Mouse (Mus musculus) R1 (cell line): ENCODE measurements around the gene 5730596B20Rik.

Experiments
- DNase-seq: peaks from one replicate; pipeline ENCODE4 v3.0.0-alpha.2; 2018; ENCODE audit warnings: low read depth, low spot score

5730596B20Rik gene

GRCm38 (mm10) chr6:52194690-52195089 lies 17.4 kb downstream of the 5730596B20Rik start:
- DNase-seq = no peak

- no peak for DNase-seq
Observed at GRCm38 (mm10) chr6:52196811-52197210, 19.5 kb downstream of the 5730596B20Rik start.

GRCm38 (mm10) chr6:52197271-52197670 lies 20.0 kb downstream of the 5730596B20Rik start:
- DNase-seq = peak; percentile 75

DNA sequence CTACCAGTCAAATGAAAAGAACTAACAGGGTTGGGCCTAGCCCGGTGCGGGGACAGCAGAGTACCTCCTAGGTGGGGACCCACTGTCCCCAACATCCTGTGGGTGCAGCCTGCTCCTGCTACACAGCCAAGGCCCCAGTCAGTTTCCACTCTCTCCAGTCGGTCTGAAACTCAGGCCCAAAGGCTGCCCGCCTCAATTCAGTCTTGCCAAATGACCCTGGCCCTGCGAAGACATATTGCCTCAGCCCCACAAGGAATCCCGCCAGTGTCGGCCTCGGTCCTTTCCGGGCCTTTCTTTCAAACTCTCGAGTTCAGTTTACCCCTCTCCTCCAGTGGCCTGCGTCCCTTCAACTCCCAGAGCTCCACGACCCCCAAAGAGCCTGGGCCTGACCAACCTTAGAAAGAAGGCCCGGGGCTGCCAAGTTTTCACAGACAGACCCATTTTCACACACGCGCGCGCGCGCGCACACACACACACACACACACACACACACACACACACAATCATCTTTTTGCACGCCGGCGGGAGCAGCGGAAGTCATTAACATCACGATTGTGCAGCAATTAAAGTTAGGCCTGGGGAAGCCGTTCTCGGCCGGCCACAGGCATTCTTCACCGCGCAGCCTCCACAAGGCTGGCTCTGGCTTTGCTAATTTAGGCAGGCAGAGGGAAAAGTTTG lies 22.9 kb downstream of the 5730596B20Rik start:
- peak; percentile 39 for DNase-seq

DNA sequence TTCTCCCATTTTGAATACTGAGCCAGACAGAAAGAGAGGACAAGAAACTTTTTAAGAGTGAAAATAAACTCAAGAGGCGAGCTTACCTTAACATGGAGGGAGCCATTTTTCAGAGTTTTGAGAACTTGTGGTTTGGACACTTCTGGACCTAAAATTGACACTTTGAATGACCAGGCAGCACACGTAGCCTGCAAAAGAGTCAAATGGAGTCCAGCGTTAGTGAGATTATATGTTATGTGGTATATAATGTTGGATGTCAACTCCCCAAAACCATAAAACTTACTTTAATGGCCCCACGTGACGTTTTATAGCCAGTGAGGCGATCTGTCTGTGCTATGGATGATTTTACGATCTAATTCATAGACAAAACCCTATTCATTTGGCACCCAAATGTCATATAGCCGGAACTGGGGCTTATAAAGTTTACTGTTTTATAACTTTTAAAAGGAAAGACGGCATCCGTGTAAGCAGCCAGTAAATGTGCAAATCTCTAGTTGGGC lies 23.5 kb downstream of the 5730596B20Rik start:
- no peak for DNase-seq

DNA sequence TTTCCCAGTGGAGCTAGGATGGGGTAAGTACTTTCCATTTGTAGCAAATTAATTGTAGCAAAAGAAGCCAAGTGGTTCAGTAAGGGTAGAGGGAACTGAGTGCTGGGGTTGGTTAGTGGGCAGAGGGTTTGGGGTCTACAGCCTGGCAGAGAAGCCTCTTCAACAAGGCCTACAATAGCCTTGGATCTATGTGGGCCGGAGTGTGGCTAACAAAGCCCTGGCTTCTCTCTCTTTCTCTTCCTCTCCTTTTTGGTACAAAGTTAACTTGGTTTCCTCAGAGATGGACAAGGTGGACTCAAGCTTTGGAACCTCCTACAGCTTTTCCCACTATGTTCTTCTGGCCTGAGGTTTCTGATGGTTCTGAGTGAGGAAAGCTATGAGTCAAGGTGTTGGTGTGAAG lies 24.0 kb downstream of the 5730596B20Rik start:
- DNase-seq = no peak

- peak; percentile 49 for DNase-seq
Observed at GRCm38 (mm10) chr6:52202362-52203120, 25.2 kb downstream of the 5730596B20Rik start.

DNA sequence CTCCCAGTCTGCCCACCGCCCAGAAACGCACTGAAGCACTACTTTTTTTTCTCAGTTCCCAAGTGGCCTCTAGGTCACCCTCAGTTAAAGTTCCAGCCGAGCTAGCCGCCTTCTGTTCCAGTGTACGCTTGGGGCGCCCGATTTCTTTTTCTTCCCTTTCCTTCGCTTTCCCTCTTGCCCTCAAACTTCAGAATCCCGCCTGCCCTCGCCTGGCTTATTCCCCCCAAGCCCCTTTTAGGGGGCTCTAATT lies 25.7 kb downstream of the 5730596B20Rik start:
- peak; percentile 49 for DNase-seq

- peak; percentile 73 for DNase-seq
Observed at GRCm38 (mm10) chr6:52203371-52204049, 26.2 kb downstream of the 5730596B20Rik start.

DNA sequence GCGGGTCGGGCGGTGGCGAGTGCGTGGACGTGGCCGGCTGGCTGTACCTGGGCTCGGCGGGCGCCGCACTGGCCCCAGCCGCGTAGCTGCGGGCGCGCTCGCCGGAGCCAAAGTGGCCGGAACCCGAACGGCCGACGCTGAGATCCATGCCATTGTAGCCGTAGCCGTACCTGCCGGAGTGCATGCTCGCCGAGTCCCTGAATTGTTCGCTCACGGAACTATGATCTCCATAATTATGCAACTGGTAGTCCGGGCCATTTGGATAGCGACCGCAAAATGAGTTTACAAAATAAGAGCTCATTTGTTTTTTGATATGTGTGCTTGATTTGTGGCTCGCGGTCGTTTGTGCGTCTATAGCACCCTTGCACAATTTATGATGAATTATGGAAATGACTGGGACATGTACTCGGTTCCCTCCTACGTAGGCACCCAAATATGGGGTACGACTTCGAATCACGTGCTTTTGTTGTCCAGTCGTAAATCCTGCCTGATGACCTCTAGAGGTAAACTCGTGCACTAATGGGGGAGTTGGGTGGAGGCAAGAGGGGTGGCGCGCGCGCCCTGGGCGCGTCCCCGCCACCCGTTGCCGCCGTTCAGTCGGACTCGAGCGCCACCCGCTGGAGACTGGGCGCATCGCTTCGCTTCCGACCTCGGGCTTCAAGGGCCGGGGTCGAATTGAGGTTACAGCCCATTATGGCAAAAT lies 26.9 kb downstream of the 5730596B20Rik start, which contains the start of gene Hoxa5:
TSS of gene Hoxa5 (minus strand) at position 538 of the 703 bp plus-strand sequence.
- DNase-seq = peak; percentile 93

DNA sequence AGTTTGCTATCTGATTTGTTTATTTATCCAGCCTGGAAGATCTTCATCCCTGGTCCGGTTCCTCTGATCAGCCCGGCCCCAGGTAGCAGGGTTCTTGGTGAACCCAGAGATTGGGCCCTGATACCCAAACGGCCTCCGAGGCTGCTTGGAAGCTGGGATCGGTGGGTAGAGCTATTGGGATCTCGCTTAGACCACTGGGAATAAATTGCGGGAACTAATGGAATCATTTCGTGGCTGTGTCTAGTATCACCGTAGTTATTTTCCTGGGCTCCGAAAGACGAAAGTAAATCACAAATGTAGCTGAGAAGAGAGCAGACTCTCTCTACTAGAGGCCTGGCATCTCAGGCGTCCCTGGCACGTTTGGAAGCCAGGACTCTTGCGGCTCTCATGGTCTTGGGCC lies 27.9 kb downstream of the 5730596B20Rik start:
- peak; percentile 18 for DNase-seq

DNA sequence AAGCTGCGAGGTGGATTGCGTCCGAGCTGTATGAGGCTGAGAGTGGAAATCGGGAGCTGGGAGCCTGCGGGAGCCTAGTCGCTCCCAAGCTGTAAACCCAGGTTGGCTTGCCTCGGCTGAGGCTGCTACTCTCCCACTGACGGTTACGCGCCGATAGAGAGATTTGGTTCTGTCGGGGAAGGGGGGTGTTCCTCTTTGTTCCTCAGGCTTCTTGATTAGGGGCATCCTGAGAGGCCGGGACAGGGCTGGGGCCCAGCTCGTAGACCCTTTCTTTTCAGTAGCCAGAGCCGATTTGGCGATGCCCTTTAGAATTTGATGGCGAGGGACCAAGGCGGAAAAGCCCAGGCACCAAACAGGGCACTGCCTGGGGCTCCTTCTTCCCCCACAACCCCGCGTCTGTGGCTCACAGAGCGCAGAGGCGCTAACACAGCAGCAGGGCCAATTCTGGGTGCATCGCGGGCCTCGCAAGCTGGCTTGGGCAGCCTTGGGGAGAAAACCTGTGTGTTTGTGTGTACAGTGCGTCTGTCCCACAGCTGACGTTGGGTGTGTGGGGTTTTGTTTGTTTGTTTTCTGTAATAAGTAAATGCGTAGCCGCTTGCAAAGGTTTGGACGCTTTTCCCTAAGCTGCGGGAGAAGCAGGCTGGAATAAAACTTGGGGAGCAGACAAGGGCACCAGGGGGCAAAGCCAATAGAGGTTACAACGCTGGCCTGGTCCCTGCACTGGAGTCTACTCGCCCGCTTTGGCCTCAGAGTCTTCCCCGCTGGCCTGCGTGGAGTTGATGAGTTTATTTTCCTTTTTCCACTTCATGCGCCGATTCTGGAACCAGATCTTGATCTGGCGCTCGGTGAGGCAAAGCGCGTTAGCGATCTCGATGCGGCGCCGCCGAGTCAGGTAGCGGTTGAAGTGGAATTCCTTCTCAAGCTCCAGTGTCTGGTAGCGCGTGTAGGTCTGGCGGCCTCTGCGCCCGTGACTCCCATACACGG lies 28.6 kb downstream of the 5730596B20Rik start:
- DNase-seq = peak; percentile 39

DNA sequence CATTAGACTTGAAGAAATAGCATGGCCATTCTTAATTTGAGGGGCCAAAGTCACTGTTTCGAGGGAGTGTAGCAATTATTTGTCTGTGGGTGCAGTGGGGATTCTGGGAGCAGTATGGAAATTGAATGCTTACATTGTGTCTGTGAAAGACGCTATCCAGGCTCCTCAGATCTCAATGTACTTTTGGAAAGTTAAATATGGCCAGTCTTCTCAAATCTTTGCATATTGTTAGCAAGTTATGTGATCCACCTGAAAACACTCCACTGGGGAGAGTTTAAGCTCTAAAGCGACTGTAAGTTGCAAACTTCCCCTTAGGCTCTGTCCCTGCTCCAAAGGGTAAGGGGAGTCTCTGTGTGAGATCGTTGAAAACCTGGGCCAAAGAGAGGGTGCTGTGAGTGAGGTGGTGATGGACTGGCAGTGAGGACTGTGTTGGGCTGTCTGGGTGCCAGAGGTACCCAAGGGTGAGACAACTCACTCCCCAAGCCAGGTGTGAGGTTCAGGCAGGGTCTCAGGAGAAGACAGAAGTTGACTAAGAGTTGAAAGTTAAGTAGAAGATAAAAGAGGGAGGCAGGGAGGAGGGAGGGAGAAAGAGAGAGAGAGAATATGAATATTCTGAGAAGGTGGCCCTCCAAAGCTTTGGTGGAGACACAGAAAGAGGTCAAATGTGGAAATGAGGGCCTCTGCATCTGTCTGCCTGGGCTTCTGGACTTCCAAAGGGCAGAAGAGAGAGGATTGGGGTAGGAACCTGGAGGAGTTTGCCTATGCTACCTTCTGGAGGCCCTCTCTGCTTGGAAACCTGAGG lies 29.8 kb downstream of the 5730596B20Rik start:
- no peak for DNase-seq

DNA sequence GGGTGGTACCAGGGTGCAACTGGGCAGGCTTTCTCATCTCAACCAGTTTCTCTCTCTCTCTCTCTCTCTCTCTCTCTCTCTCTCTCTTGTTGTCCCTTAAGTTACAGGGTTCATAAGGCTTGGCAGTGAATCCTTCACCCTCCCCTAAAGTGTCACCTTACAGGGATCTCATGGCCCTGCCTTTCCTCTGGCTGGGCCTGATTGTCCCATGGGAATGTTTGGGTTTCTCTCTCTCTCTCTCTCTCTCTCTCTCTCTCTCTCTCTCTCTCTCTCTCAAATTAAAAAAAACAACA lies 30.3 kb downstream of the 5730596B20Rik start:
- DNase-seq = no peak

DNA sequence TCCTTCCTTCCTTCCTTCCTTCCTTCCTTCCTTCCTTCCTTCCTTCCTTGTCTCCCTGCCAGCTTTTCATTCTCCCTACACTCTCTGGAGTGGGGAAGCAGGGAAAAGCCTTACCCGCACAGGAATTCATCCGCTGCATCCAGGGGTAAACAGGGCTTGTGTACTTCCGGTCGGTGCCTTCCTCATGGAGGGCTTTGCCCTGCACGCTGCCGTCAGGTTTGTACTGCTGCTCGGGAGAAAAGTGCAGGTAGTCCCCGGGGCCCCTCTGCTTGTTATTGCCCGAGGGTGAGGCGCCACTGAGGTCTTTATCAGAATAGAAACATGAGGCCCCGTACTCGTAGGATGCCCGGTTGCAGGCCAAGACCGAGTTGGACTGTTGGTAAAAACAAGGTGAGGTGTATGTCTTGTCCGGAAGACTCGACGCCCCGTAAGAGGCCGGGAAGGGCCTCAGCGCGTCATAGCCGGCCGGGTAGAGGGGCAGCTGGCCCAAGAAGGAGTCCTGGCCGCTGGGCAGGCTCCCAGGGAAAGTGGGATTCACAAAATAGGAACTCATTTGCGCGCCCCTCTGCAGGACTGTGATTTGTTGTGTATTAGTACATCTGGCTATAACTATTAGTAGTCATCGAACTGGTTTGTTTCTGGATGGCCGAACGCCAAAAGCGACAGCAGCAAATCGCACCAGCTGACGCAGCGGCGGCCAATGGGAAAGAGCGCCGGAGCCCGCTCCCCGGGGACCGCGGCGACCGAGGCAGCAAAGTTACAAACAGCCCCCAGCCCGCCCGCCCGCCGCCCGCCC lies 31.0 kb downstream of the 5730596B20Rik start, which contains the start of gene Hoxa6:
TSS of gene Hoxa6 (minus strand) at position 651 of the 796 bp plus-strand sequence.
- DNase-seq = peak; percentile 35

GRCm38 (mm10) chr6:52208868-52209684 lies 31.8 kb downstream of the 5730596B20Rik start:
- peak; percentile 43 for DNase-seq

- DNase-seq = no peak
Observed at GRCm38 (mm10) chr6:52209685-52210046, 32.4 kb downstream of the 5730596B20Rik start.
